ENCODE assay signal across 10 mouse cellular contexts in the genomic region with DNA sequence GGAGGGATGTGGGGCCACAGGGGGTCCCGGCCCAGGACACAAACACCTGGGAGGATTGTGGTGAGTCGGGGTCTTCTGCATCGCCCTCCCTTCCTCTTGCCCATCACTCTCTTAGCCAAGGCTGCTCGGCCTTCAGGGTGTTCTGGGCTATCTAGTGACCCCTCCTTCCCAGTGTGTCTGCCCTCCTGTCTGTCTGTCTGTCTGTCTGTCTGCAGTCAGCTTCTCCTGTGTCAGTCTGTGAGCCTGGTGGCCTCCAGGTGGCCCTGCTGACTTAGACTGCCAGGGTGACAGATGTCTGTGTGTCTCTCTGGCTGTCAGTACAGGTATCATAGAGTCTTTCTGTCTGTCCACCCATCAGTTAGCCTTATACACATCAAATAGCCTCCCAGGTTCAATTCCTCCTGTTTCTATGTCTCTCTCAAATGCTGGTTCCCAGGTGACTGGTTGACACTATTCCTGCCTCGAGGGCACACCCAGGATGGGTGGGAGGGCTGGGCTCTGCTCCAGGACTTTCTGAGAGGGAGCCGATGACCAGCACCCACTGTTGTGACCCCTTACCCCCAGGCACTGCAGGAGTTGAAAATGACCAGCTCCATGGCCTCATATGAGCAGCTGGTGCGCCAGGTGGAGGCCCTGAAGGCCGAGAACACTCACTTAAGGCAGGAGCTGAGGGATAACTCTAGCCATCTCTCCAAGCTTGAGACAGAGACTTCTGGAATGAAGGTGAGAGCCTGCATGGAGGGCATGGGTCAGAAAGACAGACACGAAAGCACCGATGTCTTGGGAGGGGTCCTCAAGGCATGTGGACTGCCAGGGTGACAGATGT. TPM values are rescaled to one million over a fixed set of nuclear protein-coding genes. Genes with fewer than 3 reads are reported as not detected.
DNase-seq lines count a peak whose midpoint lies in the region; ATAC-seq and TF ChIP-seq lines count a peak whose summit lies in the region.
"Had no signal": no experiment of that assay in that cellular context is flagged by ENCODE, and none has a peak within 500 bp of the region (broad histone marks: within the 10 kb centered on the region; RNA-seq: fewer than 3 reads in every experiment).

No protein-coding gene starts in this region.

- no peak for ATAC-seq in forebrain, postnatal 0 days
- no peak for ATAC-seq in midbrain, embryonic 13.5 days
- no peak for ATAC-seq in megakaryocyte progenitor cell, adult 5-6 weeks (replicated peaks; ENCODE audit: poor library complexity)

- H3K27me3 ChIP-seq in forebrain, postnatal 0 days (ENCODE audit: insufficient read depth, low read length), result no peaks in the 10 kb centered on the region
- H3K27me3 ChIP-seq in midbrain, embryonic 13.5 days, result no peaks in the 10 kb centered on the region
- H3K27me3 ChIP-seq in thymus, adult 2 months (ENCODE audit: control insufficient read depth, insufficient read depth, low read length), result peaks cover 12% of the 10 kb centered on the region; the same call in 1 of the 2 replicates

- peak overlapping the region; percentile 99 for H3K27ac ChIP-seq in forebrain, postnatal 0 days (ENCODE audit: low read depth, low read length)
- H3K27ac ChIP-seq in midbrain, embryonic 13.5 days, result peak overlapping the region; percentile 99
- no peak overlapping the region for H3K27ac ChIP-seq in thymus, adult 2 months (ENCODE audit: control insufficient read depth, insufficient read depth, low read length)
- H3K27ac ChIP-seq: liver, embryonic 15.5 days had no signal

- H3K4me3 ChIP-seq in forebrain, postnatal 0 days (ENCODE audit: low read depth, low read length), result peak overlapping the region; percentile 68
- H3K4me3 ChIP-seq in midbrain, embryonic 13.5 days (replicated peaks), result peak overlapping the region; percentile 76
- H3K4me3 ChIP-seq in thymus, adult 2 months (ENCODE audit: control insufficient read depth, insufficient read depth, low read length), result no peak overlapping the region
- H3K4me3 ChIP-seq: liver, embryonic 15.5 days had no signal

- peak; percentile 4; the same call in 1 of the 2 replicates for TF ChIP-seq CTCF in forebrain, postnatal 0 days (IDR thresholded peaks at IDR 0.05; ENCODE audit: low read depth)
- TF ChIP-seq CTCF in thymus, adult 2 months (IDR thresholded peaks at IDR 0.05; ENCODE audit: borderline replicate concordance, control insufficient read depth, extremely low read depth, insufficient read depth, low read length, poor library complexity), result no peak

- peak overlapping the region; percentile 99 for H3K9ac ChIP-seq in forebrain, postnatal 0 days
- peak overlapping the region; percentile 99 for H3K9ac ChIP-seq in midbrain, embryonic 13.5 days (replicated peaks)
- H3K9ac ChIP-seq: liver, embryonic 15.5 days had no signal

- no peak for TF ChIP-seq POLR2A in thymus, adult 2 months (IDR thresholded peaks at IDR 0.05; ENCODE audit: control insufficient read depth, extremely low read depth, insufficient read depth, low read length, poor library complexity)

- DNase-seq in cerebellum, adult 9-10 months, result peak; percentile 67
- DNase-seq in cerebellum, adult 8-10 months, result no peak
- peak; percentile 54 to 65 for DNase-seq in cerebellum, postnatal 10 days
- no peak for DNase-seq in forebrain, postnatal 0 days
- DNase-seq in urinary bladder, postnatal 36 days (ENCODE audit: low spot score in 2 of 2), result no peak
- DNase-seq in thymus, adult 2 months, result no peak

- peak overlapping the region; percentile 89 for H3K4me2 ChIP-seq in forebrain, postnatal 0 days (ENCODE audit: low read depth)
- peak overlapping the region; percentile 99 for H3K4me2 ChIP-seq in midbrain, embryonic 13.5 days (replicated peaks)
- H3K4me2 ChIP-seq: liver, embryonic 15.5 days had no signal

- H3K4me1 ChIP-seq in forebrain, postnatal 0 days (ENCODE audit: insufficient read depth), result peaks cover 42% of the 10 kb centered on the region
- H3K4me1 ChIP-seq in midbrain, embryonic 13.5 days (replicated peaks), result peaks cover 89% of the 10 kb centered on the region
- H3K4me1 ChIP-seq in thymus, adult 2 months (replicated peaks; ENCODE audit: control insufficient read depth, insufficient read depth, low read length), result 0 out of 2 replicates have a peak, but pooled peaks cover 3% of the 10 kb centered on the region

- H3K9me3 ChIP-seq in forebrain, postnatal 0 days (ENCODE audit: low read length), result no peaks in the 10 kb centered on the region
- no peaks in the 10 kb centered on the region for H3K9me3 ChIP-seq in midbrain, embryonic 13.5 days
- H3K9me3 ChIP-seq: liver, embryonic 15.5 days had no signal

- peaks cover 43% of the 10 kb centered on the region for H3K36me3 ChIP-seq in forebrain, postnatal 0 days (ENCODE audit: insufficient read depth)
- H3K36me3 ChIP-seq in midbrain, embryonic 13.5 days, result peaks cover 48% of the 10 kb centered on the region
- no peaks in the 10 kb centered on the region for H3K36me3 ChIP-seq in thymus, adult 2 months (ENCODE audit: control insufficient read depth, insufficient read depth, low read length)
- H3K36me3 ChIP-seq: liver, embryonic 15.5 days had no signal

- 61% methylated on average over 10 of the region's 10 CpGs for WGBS in forebrain, postnatal 0 days
- 68% methylated on average over 10 of the region's 10 CpGs for WGBS in midbrain, embryonic 13.5 days
- 87% methylated on average over 10 of the region's 10 CpGs for WGBS in thymus, adult 2 months

RNA-seq across cellular contexts. Expression of a gene that starts 5.7 kb away (rescaled TPM):
- total RNA-seq in forebrain, postnatal 0 days (2014; rRNA removed), result 309 and 328 TPM in 2 replicates
- polyA plus RNA-seq in forebrain, postnatal 0 days (2015; fragmentation: Nextera tagmentation; extraction: Ambion mirVana), result 85.3 and 112 TPM in 2 replicates
- 182 and 209 TPM in 2 replicates for polyA plus RNA-seq in midbrain, embryonic 13.5 days (2015; fragmentation: Nextera tagmentation; extraction: Ambion mirVana)
- 0.40 and 0.57 TPM in 2 replicates for polyA plus RNA-seq in thymus, adult 2 months (2012; rRNA removed)
- not detected in 2 replicates for total RNA-seq in megakaryocyte progenitor cell, adult 5-6 weeks (2015)
- 0.03 TPM in 1 of 2 replicates, not detected in the other for total RNA-seq in megakaryocyte progenitor cell, adult 5-6 weeks (2017)

RNA-seq across cellular contexts. Expression of a gene that starts 9.2 kb away (rescaled TPM):
- 1,181 and 1,718 TPM in 2 replicates for total RNA-seq in forebrain, postnatal 0 days (2014; rRNA removed)
- polyA plus RNA-seq in forebrain, postnatal 0 days (2015; fragmentation: Nextera tagmentation; extraction: Ambion mirVana), result 681 and 897 TPM in 2 replicates
- 631 and 653 TPM in 2 replicates for polyA plus RNA-seq in midbrain, embryonic 13.5 days (2015; fragmentation: Nextera tagmentation; extraction: Ambion mirVana)
- 2,172 and 2,371 TPM in 2 replicates for polyA plus RNA-seq in thymus, adult 2 months (2012; rRNA removed)
- 2,196 and 2,314 TPM in 2 replicates for total RNA-seq in megakaryocyte progenitor cell, adult 5-6 weeks (2015)
- total RNA-seq in megakaryocyte progenitor cell, adult 5-6 weeks (2017), result 2,623 and 2,987 TPM in 2 replicates

RNA-seq across cellular contexts. Expression of a gene that starts 18.9 kb away (rescaled TPM):
- 19.2 and 22.8 TPM in 2 replicates for total RNA-seq in forebrain, postnatal 0 days (2014; rRNA removed)
- 32.4 and 35.6 TPM in 2 replicates for polyA plus RNA-seq in forebrain, postnatal 0 days (2015; fragmentation: Nextera tagmentation; extraction: Ambion mirVana)
- polyA plus RNA-seq in midbrain, embryonic 13.5 days (2015; fragmentation: Nextera tagmentation; extraction: Ambion mirVana), result 27.8 and 33.4 TPM in 2 replicates
- 78.9 and 93.8 TPM in 2 replicates for polyA plus RNA-seq in thymus, adult 2 months (2012; rRNA removed)
- total RNA-seq in megakaryocyte progenitor cell, adult 5-6 weeks (2015), result 22.9 and 24.2 TPM in 2 replicates
- total RNA-seq in megakaryocyte progenitor cell, adult 5-6 weeks (2017), result 15.7 and 16.8 TPM in 2 replicates

RNA-seq across cellular contexts. Expression of a gene that starts 27.8 kb away (rescaled TPM):
- total RNA-seq in forebrain, postnatal 0 days (2014; rRNA removed), result 3.4 and 3.8 TPM in 2 replicates
- 7.4 TPM in 2 replicates for polyA plus RNA-seq in forebrain, postnatal 0 days (2015; fragmentation: Nextera tagmentation; extraction: Ambion mirVana)
- polyA plus RNA-seq in midbrain, embryonic 13.5 days (2015; fragmentation: Nextera tagmentation; extraction: Ambion mirVana), result 1.9 and 2.1 TPM in 2 replicates
- polyA plus RNA-seq in thymus, adult 2 months (2012; rRNA removed), result 11.7 and 14.1 TPM in 2 replicates
- 5.3 and 7.0 TPM in 2 replicates for total RNA-seq in megakaryocyte progenitor cell, adult 5-6 weeks (2015)
- total RNA-seq in megakaryocyte progenitor cell, adult 5-6 weeks (2017), result 0.67 and 1.8 TPM in 2 replicates
- total RNA-seq: neutrophil, adult 5-6 weeks had no signal

RNA-seq across cellular contexts. Expression of a gene that starts 28.3 kb away (rescaled TPM):
- 1.8 and 2.7 TPM in 2 replicates for total RNA-seq in forebrain, postnatal 0 days (2014; rRNA removed)
- polyA plus RNA-seq in forebrain, postnatal 0 days (2015; fragmentation: Nextera tagmentation; extraction: Ambion mirVana), result 5.1 and 6.4 TPM in 2 replicates
- polyA plus RNA-seq in midbrain, embryonic 13.5 days (2015; fragmentation: Nextera tagmentation; extraction: Ambion mirVana), result 3.0 and 3.1 TPM in 2 replicates
- polyA plus RNA-seq in thymus, adult 2 months (2012; rRNA removed), result 2.0 and 3.5 TPM in 2 replicates
- 2.7 and 3.8 TPM in 2 replicates for total RNA-seq in megakaryocyte progenitor cell, adult 5-6 weeks (2015)
- total RNA-seq in megakaryocyte progenitor cell, adult 5-6 weeks (2017), result 1.2 and 1.5 TPM in 2 replicates
- total RNA-seq: neutrophil, adult 5-6 weeks had no signal

Comparison
In these comparisons a context has a peak if more than half of its experiments do, and no peak if none do; other contexts are left out.
1. DNase-seq: peak in cerebellum, adult 9-10 months (single experiment) and cerebellum, postnatal 10 days (2 of 2); none in cerebellum, adult 8-10 months (single experiment), forebrain, postnatal 0 days (single experiment), urinary bladder, postnatal 36 days (0 of 2) and thymus, adult 2 months (single experiment).
2. RNA of a gene that starts 5.7 kb away (polyA plus RNA-seq): 182 to 209 TPM in midbrain, embryonic 13.5 days and 85.3 to 112 TPM in forebrain, postnatal 0 days; 0.40 to 0.57 TPM in thymus, adult 2 months; every median in the first group is over 10 times any median in the second.